Mouse (Mus musculus): Measurements from ENCODE around the gene Ptprb.

The Ptprb gene

GRCm38 (mm10) chr10:116275280-116275679 is at the start of gene Ptprb:
TSS of gene Ptprb (plus strand) at chr10:116275523.
- DNase-seq (ENCODE audit: low read depth in 1 of 2, low spot score in 2 of 2), result no peak

- no peak for DNase-seq (ENCODE audit: low read depth in 1 of 2, low spot score in 2 of 2)
Observed at GRCm38 (mm10) chr10:116235299-116235698, 40.0 kb upstream of the Ptprb start.

GRCm38 (mm10) chr10:116242200-116242599 is 33.1 kb upstream of the Ptprb start:
- DNase-seq (ENCODE audit: low read depth in 1 of 2, low spot score in 2 of 2), result no peak

- no peak for DNase-seq (ENCODE audit: low read depth in 1 of 2, low spot score in 2 of 2)
Observed at GRCm38 (mm10) chr10:116243373-116243772, 31.9 kb upstream of the Ptprb start.

GRCm38 (mm10) chr10:116245632-116246031 is 29.7 kb upstream of the Ptprb start:
- DNase-seq (ENCODE audit: low read depth in 1 of 2, low spot score in 2 of 2), result no peak

GRCm38 (mm10) chr10:116252668-116253067 is 22.7 kb upstream of the Ptprb start:
- no peak for DNase-seq (ENCODE audit: low read depth in 1 of 2, low spot score in 2 of 2)

- DNase-seq (ENCODE audit: low read depth in 1 of 2, low spot score in 2 of 2), result no peak
Observed at GRCm38 (mm10) chr10:116253972-116254371, 21.4 kb upstream of the Ptprb start.

GRCm38 (mm10) chr10:116259298-116259697 is 16.0 kb upstream of the Ptprb start:
- no peak for DNase-seq (ENCODE audit: low read depth in 1 of 2, low spot score in 2 of 2)

GRCm38 (mm10) chr10:116260658-116261433 is 14.5 kb upstream of the Ptprb start:
- no peak for DNase-seq (ENCODE audit: low read depth in 1 of 2, low spot score in 2 of 2)

GRCm38 (mm10) chr10:116261559-116261958 is 13.8 kb upstream of the Ptprb start:
- no peak for DNase-seq (ENCODE audit: low read depth in 1 of 2, low spot score in 2 of 2)

- no peak for DNase-seq (ENCODE audit: low read depth in 1 of 2, low spot score in 2 of 2)
Observed at GRCm38 (mm10) chr10:116264521-116264920, 10.8 kb upstream of the Ptprb start.

- no peak for DNase-seq (ENCODE audit: low read depth in 1 of 2, low spot score in 2 of 2)
Observed at GRCm38 (mm10) chr10:116266561-116267433, 8.5 kb upstream of the Ptprb start.

GRCm38 (mm10) chr10:116267434-116267822 is 7.9 kb upstream of the Ptprb start:
- no peak for DNase-seq (ENCODE audit: low read depth in 1 of 2, low spot score in 2 of 2)

- DNase-seq (ENCODE audit: low read depth in 1 of 2, low spot score in 2 of 2), result no peak
Observed at GRCm38 (mm10) chr10:116268343-116268742, 7.0 kb upstream of the Ptprb start.

GRCm38 (mm10) chr10:116270646-116271469 is 4.5 kb upstream of the Ptprb start:
- no peak for DNase-seq (ENCODE audit: low read depth in 1 of 2, low spot score in 2 of 2)

- DNase-seq (ENCODE audit: low read depth in 1 of 2, low spot score in 2 of 2), result no peak
Observed at GRCm38 (mm10) chr10:116271470-116271915, 3.8 kb upstream of the Ptprb start.

- no peak for DNase-seq (ENCODE audit: low read depth in 1 of 2, low spot score in 2 of 2)
Observed at GRCm38 (mm10) chr10:116272156-116272555, 3.2 kb upstream of the Ptprb start.

GRCm38 (mm10) chr10:116286697-116287344 is 11.5 kb downstream of the Ptprb start:
- DNase-seq (ENCODE audit: low read depth in 1 of 2, low spot score in 2 of 2), result no peak

- no peak for DNase-seq (ENCODE audit: low read depth in 1 of 2, low spot score in 2 of 2)
Observed at GRCm38 (mm10) chr10:116288130-116288529, 12.8 kb downstream of the Ptprb start.

- DNase-seq (ENCODE audit: low read depth in 1 of 2, low spot score in 2 of 2), result no peak
Observed at GRCm38 (mm10) chr10:116290483-116290882, 15.2 kb downstream of the Ptprb start.

All from monocyte, adult 2 months (primary cell).